Mouse (Mus musculus): ENCODE measurements at regions not wholly inside any gene's neighbourhood (a gene's known extent, or its start where the extent isn't known, plus 50 kb on each side); places are given as distances from the start of the nearest gene placed in this dataset.
"Not testable (repeated sequence)": the region's sequence is repeated elsewhere in the genome, so short reads cannot be mapped to it uniquely, and the experiment has no call there.

DNA sequence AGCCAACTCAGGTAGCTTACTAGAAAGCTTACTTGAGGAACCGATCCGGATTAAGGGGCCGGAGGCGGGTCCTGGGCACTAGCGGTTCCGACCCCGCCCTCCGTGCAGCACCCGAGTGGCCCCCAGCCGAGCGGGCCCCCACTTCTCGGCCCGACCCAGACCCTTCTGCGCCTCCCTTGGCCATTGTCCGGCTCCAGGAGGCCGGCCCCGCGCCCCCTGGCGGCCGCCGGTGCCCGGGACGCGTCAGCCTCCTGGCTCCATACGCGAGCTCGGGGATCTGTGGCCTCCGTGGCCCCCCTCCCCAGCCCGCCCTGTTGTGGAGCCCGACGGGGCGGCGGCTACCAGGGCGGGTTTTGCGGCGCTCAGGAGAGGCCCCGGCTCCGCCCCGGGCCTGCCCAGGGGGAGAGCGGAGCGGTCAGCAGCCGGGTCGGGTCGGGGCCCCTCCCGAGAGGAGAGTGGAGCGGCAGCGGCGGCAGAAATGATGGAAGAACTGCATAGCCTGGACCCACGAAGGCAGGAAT lies 94.3 kb upstream of the Zfp986 start:
- peak; percentile 47 for DNase-seq

- DNase-seq: not testable (repeated sequence)
Observed at GRCm38 (mm10) chr4:145774884-145775283, 93.7 kb upstream of the Zfp986 start.

GRCm38 (mm10) chr4:145776531-145776930 lies 92.1 kb upstream of the Zfp986 start:
- not testable (repeated sequence) for DNase-seq

DNA sequence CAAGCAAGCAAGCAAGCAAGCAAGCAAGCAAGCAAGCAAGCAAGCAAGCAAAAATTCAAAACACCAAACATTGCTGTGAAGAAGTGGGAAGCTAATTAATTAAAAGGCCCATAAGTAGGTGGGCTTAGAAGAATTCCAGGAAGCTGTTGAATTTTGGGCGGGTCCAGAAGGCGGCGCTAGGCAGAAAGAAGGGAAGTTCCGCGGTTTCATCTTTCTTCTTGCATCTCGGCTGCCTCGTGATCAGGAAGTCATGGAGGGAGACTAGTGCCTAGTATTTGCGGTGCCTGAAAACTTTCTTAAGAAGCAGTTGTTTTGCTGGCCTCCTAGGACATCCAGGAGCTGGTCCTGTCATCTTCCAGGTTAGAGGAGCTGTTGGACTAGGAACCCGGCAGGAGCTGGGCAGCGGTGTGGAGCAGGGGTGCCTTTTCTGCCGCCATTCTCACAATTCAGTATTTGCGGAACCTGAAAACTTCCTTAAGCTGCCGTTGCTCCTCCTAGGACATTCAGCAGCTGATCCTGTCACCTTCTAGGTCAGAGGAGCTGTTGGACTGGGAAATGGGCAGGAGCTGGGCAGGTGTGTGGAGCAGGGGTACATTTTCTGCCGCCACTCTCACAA lies 87.2 kb upstream of the Zfp986 start:
- not testable (repeated sequence) for DNase-seq

GRCm38 (mm10) chr4:145814674-145815073 lies 53.9 kb upstream of the Zfp986 start:
- DNase-seq: not testable (repeated sequence)
